Comparison of ENCODE assay signal across 16 mouse cellular contexts in the genomic region with DNA sequence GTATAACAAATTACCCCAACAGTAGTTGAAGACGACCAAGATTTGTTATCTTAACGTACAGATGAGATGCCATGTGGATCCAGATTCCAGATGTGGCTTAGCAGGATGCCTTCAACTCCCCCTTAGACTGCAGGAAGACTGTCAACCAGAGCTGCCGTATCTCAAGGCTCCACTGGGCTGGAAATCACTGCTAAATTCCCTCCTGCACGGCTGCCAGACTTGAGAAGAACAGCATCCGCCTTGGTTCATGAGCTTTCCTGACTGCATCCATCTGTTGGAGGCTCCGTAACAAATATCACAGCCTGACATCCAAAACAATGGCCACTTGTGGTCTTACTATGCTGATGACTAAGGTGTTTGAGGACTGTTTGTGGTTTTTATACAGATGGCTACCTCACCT.
"Had no signal": no experiment of that assay in that cellular context is flagged by ENCODE, and none has a peak within 500 bp of the region (broad histone marks: within the 10 kb centered on the region; RNA-seq: fewer than 3 reads in every experiment).

No protein-coding gene starts in this region.

- H3K27ac ChIP-seq: limb, embryonic 15.5 days; liver, embryonic 12.5 days; midbrain, embryonic 12.5 days; neural tube, embryonic 13.5 days; stomach, embryonic 15.5 days had no signal

- H3K4me1 ChIP-seq: limb, embryonic 15.5 days; midbrain, embryonic 12.5 days; stomach, embryonic 15.5 days had no signal

- H3K36me3 ChIP-seq: limb, embryonic 15.5 days; liver, embryonic 12.5 days; midbrain, embryonic 12.5 days; neural tube, embryonic 13.5 days; stomach, embryonic 15.5 days had no signal

- H3K9me3 ChIP-seq: limb, embryonic 15.5 days; liver, embryonic 12.5 days; megakaryocyte, embryonic 14.5 days; midbrain, embryonic 12.5 days; neural tube, embryonic 13.5 days; stomach, embryonic 15.5 days had no signal

- H3K4me3 ChIP-seq: limb, embryonic 15.5 days; liver, embryonic 12.5 days; megakaryocyte, embryonic 14.5 days; midbrain, embryonic 12.5 days; neural tube, embryonic 13.5 days; stomach, embryonic 15.5 days had no signal

- DNase-seq: kidney, adult 11 months; layer of hippocampus, adult 9-11 months; layer of hippocampus, postnatal 36 days; lung, embryonic 14.5 days; lung, postnatal 10 days; lung, postnatal 4 days; right cerebral cortex, postnatal 14 days; thymus, adult 2 months; thymus, postnatal 36 days had no signal

- ATAC-seq: liver, embryonic 12.5 days; midbrain, embryonic 16.5 days had no signal

- H3K27me3 ChIP-seq: midbrain, embryonic 12.5 days; neural tube, embryonic 13.5 days; stomach, embryonic 15.5 days had no signal

- H3K9ac ChIP-seq: limb, embryonic 15.5 days; liver, embryonic 12.5 days; lung, embryonic 14.5 days; midbrain, embryonic 12.5 days; neural tube, embryonic 13.5 days; stomach, embryonic 15.5 days had no signal

- H3K4me2 ChIP-seq: limb, embryonic 15.5 days; liver, embryonic 12.5 days; lung, embryonic 14.5 days; midbrain, embryonic 12.5 days; neural tube, embryonic 13.5 days; stomach, embryonic 15.5 days had no signal
